Mouse (Mus musculus): Measurements from ENCODE around the gene Gdpd4. TPM values are rescaled to one million over a fixed set of nuclear protein-coding genes. Genes with fewer than 3 reads are reported as not detected.

The Gdpd4 gene
- polyA plus RNA-seq (2017; shearing (Covaris generic)), result not detected

GRCm38 (mm10) chr7:97919742-97920141 lies at the start of gene Gdpd4:
Gene Gdpd4 (plus strand): TSS chr7:97919955.

Other genes starting within 250 kb of the Gdpd4 start
- gene Clns1a, start 223.3 kb upstream of the Gdpd4 start, polyA plus RNA-seq (2017; shearing (Covaris generic)), result 90.7 TPM
- 2.7 TPM for gene Aqp11, start 181.7 kb upstream of the Gdpd4 start, polyA plus RNA-seq (2017; shearing (Covaris generic))
- gene Pak1, start 131.4 kb upstream of the Gdpd4 start, polyA plus RNA-seq (2017; shearing (Covaris generic)), result 9.6 TPM
- 0.67 TPM for gene Myo7a, start 199.6 kb downstream of the Gdpd4 start, polyA plus RNA-seq (2017; shearing (Covaris generic))
- not detected for gene Omp, start 225.5 kb downstream of the Gdpd4 start, polyA plus RNA-seq (2017; shearing (Covaris generic))

Measured in naive thymus-derived CD4-positive, alpha-beta T cell, adult 5 months (primary cell).